Mouse (Mus musculus): Measurements from ENCODE around the gene Ehbp1. TPM values are rescaled to one million over a fixed set of nuclear protein-coding genes. Genes with fewer than 3 reads are reported as not detected.

The Ehbp1 gene
- total and polyA plus RNA-seq, 3 experiments = 2.5 to 4.0 (median 3.1) TPM

DNA sequence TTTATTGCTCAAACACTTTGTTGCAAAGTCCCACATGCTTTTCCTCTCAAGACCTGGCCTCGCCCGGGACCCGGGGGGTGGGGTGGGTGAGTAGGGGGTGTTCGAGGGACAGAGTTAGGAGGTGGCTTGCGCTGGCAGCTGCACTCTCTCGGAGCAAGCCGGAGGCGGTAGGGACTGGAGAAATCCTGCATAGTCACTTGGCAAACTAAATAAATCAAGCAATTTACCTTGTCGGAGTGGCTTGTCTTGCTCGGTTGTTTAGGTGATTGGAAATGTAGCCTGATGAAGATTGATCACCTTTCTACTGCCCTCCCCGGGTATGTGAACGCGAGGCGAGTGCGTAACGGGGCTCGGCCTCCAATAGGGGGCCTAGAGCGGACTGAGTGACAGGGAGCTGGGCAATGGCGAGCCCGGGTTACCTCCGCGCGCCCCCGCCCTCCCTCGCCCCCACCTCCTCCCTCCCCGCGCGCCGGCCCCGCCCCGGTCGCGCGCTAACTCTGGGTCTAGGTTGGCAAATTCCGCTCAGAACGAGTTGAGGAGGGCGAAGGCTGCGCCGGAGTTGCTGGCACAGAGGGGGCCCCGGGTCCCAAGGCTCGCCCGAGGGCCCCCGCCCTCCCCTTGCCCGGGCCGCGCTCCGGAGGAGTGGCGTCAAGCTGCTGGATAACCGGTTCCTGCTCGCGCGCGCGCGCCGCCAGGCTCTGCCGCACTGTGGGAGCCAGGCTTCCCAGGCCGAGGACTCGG lies 340.6 kb downstream of the Ehbp1 start:
- Histone ChIP-seq H3K4me3 (replicated peaks in 1 of 3; ENCODE audit: low read depth in 2 of 3, low read length in 2 of 3, poor library complexity in 1 of 3) (no peak overlapping the region), H3K79me2 (replicated peaks; ENCODE audit: control insufficient read depth, extremely low read depth, insufficient read depth, poor library complexity, severe bottlenecking) (no peaks in the 10 kb centered on the region), H3K27me3 (replicated peaks) (no peaks in the 10 kb centered on the region), H3K9me3 (replicated peaks; ENCODE audit: low read length) (peaks cover 47% of the 10 kb centered on the region), H3K4me1 (ENCODE audit: control insufficient read depth in 1 of 2, insufficient read depth in 2 of 2) (peaks cover 0 to 5% of the 10 kb centered on the region in 2 experiments; a peak in 1 of 4 replicates), H3K36me3 (replicated peaks in 1 of 2; ENCODE audit: control insufficient read depth in 1 of 2, insufficient read depth in 1 of 2, low read length in 1 of 2) (no peaks in the 10 kb centered on the region), H3K27ac (ENCODE audit: insufficient read depth, low read depth) (no peak overlapping the region), H3K9ac (ENCODE audit: insufficient read depth, low read depth) (no peak overlapping the region), H3K4me2 (ENCODE audit: insufficient read depth, low read depth, poor library complexity, severe bottlenecking) (no peak overlapping the region)
- no peak for DNase-seq (ENCODE audit: extremely low read depth)
- TF ChIP-seq HCFC1 (IDR thresholded peaks at IDR 0.05; ENCODE audit: low read depth, low read length) (no peak), SIN3A (IDR thresholded peaks at IDR 0.05; ENCODE audit: low read length) (no peak), ZMIZ1 (IDR thresholded peaks at IDR 0.05; ENCODE audit: low read depth, low read length) (no peak), POLR2A (IDR thresholded peaks at IDR 0.05; ENCODE audit: low read depth, low read length) (no peak), MEF2A (IDR thresholded peaks at IDR 0.05; ENCODE audit: borderline replicate concordance, low read depth, low read length) (no peak), IRF4 (IDR thresholded peaks at IDR 0.05; ENCODE audit: low read depth, low read length) (no peak)
- in situ Hi-C loops (cut with MboI; ENCODE audit: low pct_ligation_motif_present, low pct_unique_long_range_greater_than_20kb, low sequenced_read_pairs) = no loop called here
- dilution Hi-C loops (cut with MboI; ENCODE audit: extremely low pct_ligation_motif_present, extremely low pct_unique_long_range_greater_than_20kb, low sequenced_read_pairs) = no loop called here

DNA sequence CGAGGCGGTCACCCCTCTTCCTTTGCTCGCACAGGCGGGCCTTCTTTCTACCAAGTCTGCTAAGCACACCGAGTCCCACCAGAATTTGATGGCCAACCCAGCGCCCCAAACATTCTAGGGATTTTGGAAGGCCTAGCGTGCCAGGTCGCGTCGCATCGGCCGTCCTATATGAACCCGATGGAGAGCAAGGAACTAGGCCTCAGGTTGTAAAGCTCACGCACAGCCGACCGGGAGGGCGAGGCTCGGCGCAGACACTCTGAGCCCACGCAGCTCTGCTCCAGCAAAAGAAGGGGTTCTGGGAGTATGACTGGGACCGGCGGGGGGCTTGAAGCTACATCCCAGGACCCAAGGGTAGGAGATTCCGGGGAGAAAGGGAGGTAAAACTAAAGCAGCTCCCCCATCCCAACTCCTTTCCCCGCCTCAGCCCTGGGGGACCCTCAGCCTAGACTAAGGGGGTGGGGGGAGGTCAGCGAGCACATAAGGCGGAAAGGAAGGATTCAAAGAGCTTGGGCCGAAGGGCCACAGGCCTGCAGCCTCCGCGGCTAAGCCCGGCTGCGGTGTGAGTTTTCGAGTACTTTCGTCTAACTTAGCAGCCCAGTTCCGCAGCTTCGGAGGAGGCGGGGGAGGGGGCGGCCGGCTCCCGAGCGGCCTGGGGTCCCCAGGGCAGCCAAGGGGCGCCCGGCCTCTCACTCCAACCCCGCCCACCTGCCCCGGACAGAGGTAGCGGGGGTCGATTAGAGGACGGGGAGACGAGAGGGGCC lies 341.6 kb downstream of the Ehbp1 start:
- Histone ChIP-seq H3K27me3 (replicated peaks) (no peaks in the 10 kb centered on the region), H3K9ac (ENCODE audit: insufficient read depth, low read depth) (no peak overlapping the region), H3K79me2 (replicated peaks; ENCODE audit: control insufficient read depth, extremely low read depth, insufficient read depth, poor library complexity, severe bottlenecking) (no peaks in the 10 kb centered on the region), H3K36me3 (replicated peaks in 1 of 2; ENCODE audit: control insufficient read depth in 1 of 2, insufficient read depth in 1 of 2, low read length in 1 of 2) (no peaks in the 10 kb centered on the region), H3K4me1 (ENCODE audit: control insufficient read depth in 1 of 2, insufficient read depth in 2 of 2) (peaks cover 0 to 5% of the 10 kb centered on the region in 2 experiments; a peak in 1 of 4 replicates), H3K4me3 (replicated peaks in 1 of 3; ENCODE audit: low read depth in 2 of 3, low read length in 2 of 3, poor library complexity in 1 of 3) (no peak overlapping the region), H3K4me2 (ENCODE audit: insufficient read depth, low read depth, poor library complexity, severe bottlenecking) (no peak overlapping the region), H3K27ac (ENCODE audit: insufficient read depth, low read depth) (no peak overlapping the region), H3K9me3 (replicated peaks; ENCODE audit: low read length) (peaks cover 55% of the 10 kb centered on the region)
- DNase-seq (ENCODE audit: extremely low read depth) = no peak
- in situ Hi-C loops (cut with MboI; ENCODE audit: low pct_ligation_motif_present, low pct_unique_long_range_greater_than_20kb, low sequenced_read_pairs) = no loop called here
- TF ChIP-seq ZNF384 (IDR thresholded peaks at IDR 0.05; ENCODE audit: low read depth, low read length) = no peak
- no peak for TF ChIP-seq MAX (IDR thresholded peaks at IDR 0.05; ENCODE audit: low read length)
- no peak for TF ChIP-seq JUND (conservative IDR thresholded peaks at IDR 0.05; ENCODE audit: low read depth, low read length)
- no peak for TF ChIP-seq E2F4 (IDR thresholded peaks at IDR 0.05; ENCODE audit: insufficient replicate concordance, low read depth, low read length)
- TF ChIP-seq ZMIZ1 (IDR thresholded peaks at IDR 0.05; ENCODE audit: low read depth, low read length) = no peak
- TF ChIP-seq MYC (IDR thresholded peaks at IDR 0.05; ENCODE audit: low read depth, low read length) = no peak
- no peak for TF ChIP-seq ZKSCAN1 (IDR thresholded peaks at IDR 0.05; ENCODE audit: borderline replicate concordance, low read depth, low read length)
- TF ChIP-seq BHLHE40 (IDR thresholded peaks at IDR 0.05; ENCODE audit: low read depth, low read length) = no peak
- TF ChIP-seq NRF1 (IDR thresholded peaks at IDR 0.05; ENCODE audit: low read depth, low read length) = no peak
- no peak for TF ChIP-seq TBP (conservative IDR thresholded peaks at IDR 0.05; ENCODE audit: low read depth, low read length)
- TF ChIP-seq POLR2AphosphoS2 (IDR thresholded peaks at IDR 0.05; ENCODE audit: low read depth, low read length) = no peak
- no peak for TF ChIP-seq EP300 (IDR thresholded peaks at IDR 0.05; ENCODE audit: low read length)
- no peak for TF ChIP-seq RCOR1 (conservative IDR thresholded peaks at IDR 0.05; ENCODE audit: low read depth, low read length)
- TF ChIP-seq CHD2 (IDR thresholded peaks at IDR 0.05; ENCODE audit: low read length) = no peak
- no peak for TF ChIP-seq USF1 (IDR thresholded peaks at IDR 0.05; ENCODE audit: low read depth, low read length)
- TF ChIP-seq CTCF (conservative IDR thresholded peaks at IDR 0.05 in 1 of 2, IDR thresholded peaks at IDR 0.05 in 1 of 2; ENCODE audit: low read depth in 2 of 2, low read length in 2 of 2) = no peak
- dilution Hi-C loops (cut with MboI; ENCODE audit: extremely low pct_ligation_motif_present, extremely low pct_unique_long_range_greater_than_20kb, low sequenced_read_pairs) = no loop called here

Measured in CH12.LX (cell line).